Mouse (Mus musculus) naive thymus-derived CD4-positive, alpha-beta T cell, adult 2 months (primary cell): ENCODE results near the gene Gm4567.
"Not testable (repeated sequence)": the region's sequence is repeated elsewhere in the genome, so short reads cannot be mapped to it uniquely, and the experiment has no call there.

Experiments
- DNase-seq: peaks from one replicate; pipeline ENCODE4 v3.0.0-alpha.2; 2011; ENCODE audit warnings: low read depth

Gene Gm4567

DNA sequence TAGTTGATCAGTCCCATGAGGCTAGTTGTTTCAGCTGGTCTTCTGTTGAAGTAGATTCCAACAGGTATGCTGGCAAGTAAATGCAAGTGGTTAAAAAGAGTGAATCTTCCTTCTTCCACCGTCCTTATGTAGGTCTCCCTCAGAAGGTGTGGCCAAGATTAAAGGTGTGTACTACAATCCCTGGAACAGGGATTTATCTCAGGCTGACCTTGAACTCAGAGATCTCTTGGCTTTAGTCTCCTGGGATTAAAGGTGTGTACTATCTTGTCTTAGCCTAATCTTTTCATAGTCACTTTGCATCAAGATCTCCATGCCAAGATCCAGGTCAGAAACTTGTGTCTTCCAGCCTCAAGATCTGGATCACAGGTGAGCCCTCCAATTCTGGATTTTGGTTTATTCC, at the start of gene Gm4567:
Gm4567 (minus strand) TSS at position 101 of the 400 bp plus-strand sequence.
- not testable (repeated sequence) for DNase-seq

GRCm38 (mm10) chr7:22761397-22761796, 41.9 kb upstream of the Gm4567 start, which contains the start of gene Vmn1r157:
TSS of gene Vmn1r157 (plus strand) at chr7:22761697.
- not testable (repeated sequence) for DNase-seq

- not testable (repeated sequence) for DNase-seq
These were observed 27.3 kb downstream of the Gm4567 start, which contains the start of gene Gm8693 for GRCm38 (mm10) chr7:22692217-22692616. TSS of gene Gm8693 (minus strand) at chr7:22692317.
